Mouse (Mus musculus): ENCODE results near the gene Cfap157.

Gene Cfap157

DNA sequence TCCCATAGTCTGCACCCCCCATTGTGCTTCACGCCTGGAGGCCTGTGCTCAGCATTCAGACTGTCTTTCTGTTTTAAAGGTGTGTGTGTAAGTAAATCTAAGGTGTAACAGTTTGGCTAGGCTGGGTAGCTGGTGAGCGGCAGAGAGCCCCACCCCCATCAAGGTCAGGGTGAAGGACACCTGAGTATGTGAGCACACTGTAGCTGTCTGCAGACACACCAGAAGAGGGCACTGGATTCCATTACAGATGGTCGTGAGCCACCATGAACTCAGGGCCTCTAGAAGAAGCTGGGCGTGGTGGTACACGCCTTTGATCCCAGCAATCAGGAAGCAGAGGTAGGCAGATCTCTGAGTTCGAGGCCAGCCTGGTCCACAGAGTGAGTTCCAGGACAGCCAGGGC lies 2.5 kb downstream of the Cfap157 start:
- DNase-seq (ENCODE audit: low spot score in 2 of 2): no peak

DNA sequence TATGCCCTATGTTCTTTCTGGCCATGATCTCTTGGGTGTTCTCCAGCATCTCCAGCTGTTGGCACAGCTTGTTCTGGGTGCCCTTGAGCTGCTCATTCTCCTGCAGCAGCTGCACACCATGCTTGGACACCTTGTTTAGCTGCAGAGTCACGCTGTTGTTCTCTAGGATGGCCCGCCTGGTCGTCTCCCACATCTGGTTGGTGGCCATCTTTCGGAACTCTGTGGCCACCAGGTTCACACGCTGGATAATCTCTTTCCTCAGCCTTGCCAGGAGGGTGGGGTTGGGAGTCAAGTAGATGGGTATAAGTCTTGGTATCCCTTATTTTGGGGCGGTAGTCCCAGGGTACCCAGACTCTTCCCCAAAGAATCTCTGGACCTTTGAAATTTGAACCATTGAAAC lies 4.5 kb downstream of the Cfap157 start:
- no peak for DNase-seq (ENCODE audit: low spot score in 2 of 2)

- DNase-seq (ENCODE audit: low spot score in 2 of 2): peak in 1 of 2 experiments; percentile 53
Observed at GRCm38 (mm10) chr2:32779131-32779530, 5.1 kb downstream of the Cfap157 start.

- no peak for DNase-seq (ENCODE audit: low spot score in 2 of 2)
Observed at GRCm38 (mm10) chr2:32778081-32778480, 6.1 kb downstream of the Cfap157 start.

GRCm38 (mm10) chr2:32776192-32776591 lies 8.0 kb downstream of the Cfap157 start:
- DNase-seq (ENCODE audit: low spot score in 2 of 2): no peak

DNA sequence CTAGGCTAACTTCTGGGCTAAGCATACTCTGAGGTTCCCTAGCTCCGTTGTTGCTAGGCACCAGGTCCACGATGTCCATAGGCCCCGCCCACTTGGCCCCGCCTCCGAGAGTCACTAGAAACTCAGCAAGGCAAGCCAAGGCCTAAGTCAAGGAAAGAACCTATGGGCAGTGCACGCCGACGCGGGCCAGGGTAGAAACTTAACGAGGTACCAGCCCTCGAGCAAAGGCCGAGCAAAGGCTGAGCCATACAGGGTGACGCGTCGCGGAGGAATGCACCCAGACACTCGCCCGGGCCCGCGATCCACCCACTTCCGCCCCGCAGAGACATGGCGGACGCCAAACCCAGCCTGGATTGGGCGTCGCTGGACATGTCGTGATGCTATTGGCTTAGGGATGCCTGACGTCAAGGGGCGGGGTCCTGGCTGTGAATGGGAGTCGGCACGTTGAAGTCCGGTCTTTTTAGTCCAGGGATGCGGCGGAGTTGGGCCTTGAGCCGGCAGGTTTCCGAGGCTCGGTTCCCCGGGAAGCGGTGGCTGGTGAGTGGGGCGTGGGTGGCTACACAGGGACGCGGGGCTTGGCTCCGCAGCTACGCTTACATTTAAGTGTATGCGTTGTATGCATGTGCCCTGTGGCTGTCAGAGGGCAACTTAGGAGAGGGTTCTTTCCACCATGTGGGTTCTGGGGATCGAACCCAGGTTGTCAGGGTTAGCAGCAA lies 8.7 kb downstream of the Cfap157 start, which contains the start of the genes Ttc16 and Ptrh1:
TSS of gene Ttc16 (minus strand) at position 275 of the 716 bp plus-strand sequence.
TSS of gene Ptrh1 (plus strand) at position 428 of the 716 bp plus-strand sequence.
- peak; percentile 97 to 98 for DNase-seq (ENCODE audit: low spot score in 2 of 2)

- DNase-seq (ENCODE audit: low spot score in 2 of 2): no peak
Observed at GRCm38 (mm10) chr2:32772626-32773279, 11.5 kb downstream of the Cfap157 start.

DNA sequence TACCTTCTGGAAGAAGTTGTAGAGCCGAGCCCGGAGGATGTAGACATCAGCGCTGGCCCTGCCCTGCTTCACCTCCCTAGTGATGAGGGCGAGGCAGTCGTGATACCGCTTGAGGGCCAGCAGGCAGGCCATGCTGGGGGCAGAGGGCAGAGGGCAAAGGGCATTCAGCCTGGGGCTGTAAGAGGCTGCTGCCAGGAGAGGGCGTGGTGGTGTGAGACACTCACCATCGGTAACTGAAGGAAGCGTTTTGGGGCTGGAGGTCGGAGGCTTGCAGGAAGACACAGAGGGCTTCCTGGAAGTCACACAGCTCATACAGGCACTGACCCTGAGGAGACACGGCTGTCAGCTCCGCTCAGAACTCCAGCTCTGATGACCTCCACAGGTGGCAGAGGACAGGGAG lies 12.3 kb downstream of the Cfap157 start:
- DNase-seq (ENCODE audit: low spot score in 2 of 2): no peak

- no peak for DNase-seq (ENCODE audit: low spot score in 2 of 2)
Observed at GRCm38 (mm10) chr2:32769327-32770085, 14.7 kb downstream of the Cfap157 start.

GRCm38 (mm10) chr2:32768661-32769285 lies 15.5 kb downstream of the Cfap157 start:
- DNase-seq (ENCODE audit: low spot score in 2 of 2): no peak

GRCm38 (mm10) chr2:32767241-32767640 lies 17.0 kb downstream of the Cfap157 start:
- DNase-seq (ENCODE audit: low spot score in 2 of 2): no peak

GRCm38 (mm10) chr2:32763353-32763752 lies 20.9 kb downstream of the Cfap157 start:
- no peak for DNase-seq (ENCODE audit: low spot score in 2 of 2)

DNA sequence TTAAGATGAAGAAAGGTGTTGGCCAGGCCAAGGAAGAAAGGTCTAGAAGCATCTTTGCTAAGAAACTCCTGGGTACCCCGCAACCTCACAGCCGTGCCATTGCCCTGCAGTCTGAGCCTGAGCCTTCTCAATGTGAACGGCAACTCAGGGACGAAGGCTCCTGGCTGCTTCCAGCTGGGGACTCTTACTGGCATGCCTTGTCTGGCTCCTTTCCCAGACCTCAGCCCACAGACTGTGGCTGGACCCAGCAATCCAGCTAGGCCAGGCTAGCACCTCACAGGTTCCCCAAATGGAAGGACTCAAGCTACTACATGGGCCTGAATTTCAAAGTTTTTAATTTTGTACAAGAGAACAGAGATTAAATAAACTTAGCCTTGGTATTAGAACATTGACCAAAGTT lies 22.4 kb downstream of the Cfap157 start:
- no peak for DNase-seq (ENCODE audit: low spot score in 2 of 2)

- no peak for DNase-seq (ENCODE audit: low spot score in 2 of 2)
Observed at GRCm38 (mm10) chr2:32761361-32761760, 22.9 kb downstream of the Cfap157 start.

- DNase-seq (ENCODE audit: low spot score in 2 of 2): no peak
Observed at GRCm38 (mm10) chr2:32759001-32759400, 25.2 kb downstream of the Cfap157 start.

DNA sequence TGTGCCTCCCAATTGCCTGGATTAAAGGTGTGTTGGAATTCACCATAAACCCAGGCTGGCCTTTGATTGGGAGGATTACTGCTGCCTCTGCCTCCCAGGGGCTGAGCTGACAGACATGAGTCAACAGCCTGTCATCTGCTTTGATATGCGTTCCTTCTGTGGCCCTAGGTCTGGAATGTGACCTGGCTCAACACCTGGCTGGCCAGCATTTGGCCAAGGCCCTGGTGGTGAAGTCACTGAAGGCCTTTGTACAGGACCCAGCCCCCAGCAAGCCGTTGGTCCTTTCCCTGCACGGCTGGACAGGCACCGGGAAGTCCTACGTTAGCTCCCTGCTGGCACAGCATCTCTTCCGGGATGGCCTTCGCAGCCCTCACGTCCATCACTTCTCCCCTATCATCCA lies 25.7 kb downstream of the Cfap157 start:
- DNase-seq (ENCODE audit: low spot score in 2 of 2): no peak

DNA sequence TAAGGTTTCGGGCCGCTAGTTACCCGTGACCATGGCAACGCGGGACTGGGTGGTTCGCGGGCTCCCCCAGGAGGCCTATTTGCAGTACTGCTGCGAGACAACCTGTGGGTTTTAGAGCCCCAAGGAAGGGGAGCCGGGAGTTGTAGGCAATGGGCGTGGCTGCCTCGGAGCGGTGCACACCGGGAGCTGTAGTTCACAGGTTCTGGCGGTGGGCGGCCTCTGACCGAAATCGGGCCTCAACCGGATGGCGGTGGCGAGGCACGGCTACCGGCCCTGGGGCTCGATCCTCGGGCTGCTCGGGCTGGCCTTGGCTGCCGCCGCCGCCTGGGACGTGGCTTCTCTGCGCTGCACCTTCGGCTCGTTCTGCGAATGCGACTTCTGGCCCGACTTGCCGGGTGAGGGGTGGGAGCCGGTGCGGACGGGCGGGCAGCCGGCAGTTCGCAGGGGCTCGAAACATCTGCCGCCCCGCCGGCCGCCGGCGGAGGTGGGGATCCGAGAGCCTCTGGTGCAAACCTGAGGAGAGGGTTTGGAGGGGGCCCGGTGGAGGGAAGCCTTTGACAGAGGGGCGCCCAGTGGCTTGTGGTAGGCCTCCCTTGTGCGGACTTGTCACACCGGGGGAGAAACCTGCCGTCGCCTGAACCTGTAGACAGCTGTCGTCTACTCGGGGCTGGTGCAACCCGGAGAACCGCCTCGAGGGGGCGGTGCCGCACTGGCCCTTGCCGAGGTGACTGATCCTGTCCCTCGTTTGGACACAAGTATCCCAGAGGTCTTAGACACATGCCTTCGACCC lies 27.0 kb downstream of the Cfap157 start, which contains the start of gene Tor2a:
TSS of gene Tor2a (plus strand) at position 179 of the 790 bp plus-strand sequence.
- DNase-seq (ENCODE audit: low spot score in 2 of 2): peak; percentile 96 to 97

GRCm38 (mm10) chr2:32756674-32757055 lies 27.6 kb downstream of the Cfap157 start:
- no peak for DNase-seq (ENCODE audit: low spot score in 2 of 2)

DNA sequence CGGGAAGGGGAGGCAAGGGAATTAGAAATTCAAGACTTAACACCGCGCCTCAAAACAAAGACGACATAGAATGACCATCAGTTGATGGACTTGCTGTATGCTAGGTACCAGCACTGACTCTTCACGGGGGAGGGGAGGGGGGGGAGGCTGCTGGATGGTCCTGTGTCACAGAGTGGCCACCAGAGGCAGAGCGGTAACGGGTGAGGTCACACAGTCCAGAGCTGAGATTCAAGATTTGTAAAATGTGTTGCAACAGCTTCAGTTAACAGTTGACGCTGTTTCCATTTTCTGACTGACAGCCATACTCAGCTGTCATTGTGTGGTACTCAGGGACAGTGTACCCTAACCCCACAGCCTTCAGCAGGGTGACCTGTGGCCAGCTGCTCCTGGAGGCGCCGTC lies 32.0 kb downstream of the Cfap157 start:
- no peak for DNase-seq (ENCODE audit: low spot score in 2 of 2)

GRCm38 (mm10) chr2:32751665-32752033 lies 32.6 kb downstream of the Cfap157 start:
- DNase-seq (ENCODE audit: low spot score in 2 of 2): no peak

Data from natural killer cell, adult 2 months (primary cell).